Mouse (Mus musculus) fat pad, adult 2 months (tissue): Measurements from ENCODE around the gene Vmn2r68.

ENCODE experiments used
- DNase-seq: peaks from one replicate; pipeline ENCODE4 v3.0.0-alpha.2; 2011; ENCODE audit warnings: low read depth, low spot score; ENCODE audit errors: extremely low read depth

Vmn2r68 gene

GRCm38 (mm10) chr7:85237683-85238082, at the start of gene Vmn2r68:
TSS of gene Vmn2r68 (minus strand) at chr7:85237783.
- DNase-seq: no peak
